Mouse (Mus musculus) midbrain, postnatal 0 days (tissue): ENCODE measurements at regions not wholly inside any gene's neighbourhood (a gene's known extent, or its start where the extent isn't known, plus 50 kb on each side); places are given as distances from the start of the nearest gene placed in this dataset.

Experiments used
- ATAC-seq: fragments of 200-750 bp; cut with Nextera tagmentation; 2 replicates; pipeline ENCODE4 v1.8.0; 2017; ENCODE audit warnings: moderate number of reproducible peaks, mild to moderate bottlenecking, moderate TSS enrichment, moderate library complexity; ENCODE audit not compliant: low FRiP score
- DNase-seq: peaks from one replicate; pipeline ENCODE4 v3.0.0-alpha.2; 2015; ENCODE audit warnings: low spot score
- H3K27ac ChIP-seq: fragments of 300-500 bp; sonication (generic); 2 replicates; pipeline ENCODE4 v1.5.1; 2014; ENCODE audit warnings: low read depth, mild to moderate bottlenecking, low read length, mixed read lengths
- H3K27me3 ChIP-seq: fragments of 300-500 bp; sonication (generic); 2 replicates; pipeline ENCODE4 v1.6.1; 2014; ENCODE audit warnings: low read length, control low read depth, mixed read lengths; ENCODE audit not compliant: insufficient read depth
- H3K36me3 ChIP-seq: fragments of 300-500 bp; sonication (generic); 2 replicates; pipeline ENCODE4 v1.6.1; 2014; ENCODE audit warnings: low read length, control low read depth, mixed read lengths; ENCODE audit not compliant: insufficient read depth
- H3K4me1 ChIP-seq: fragments of 300-500 bp; sonication (generic); 2 replicates; pipeline ENCODE4 v1.6.1; 2014; ENCODE audit warnings: mild to moderate bottlenecking, control low read depth, antibody characterized with exemption, low read length, mixed read lengths; ENCODE audit not compliant: insufficient read depth
- H3K4me2 ChIP-seq: fragments of 300-500 bp; sonication (generic); 2 replicates; pipeline ENCODE4 v1.6.1; 2014; ENCODE audit warnings: low read depth, mild to moderate bottlenecking, low read length, mixed read lengths; ENCODE audit not compliant: poor library complexity, severe bottlenecking
- H3K4me3 ChIP-seq: fragments of 300-500 bp; sonication (generic); 2 replicates; pipeline ENCODE4 v1.5.1; 2014; ENCODE audit warnings: low read depth, mild to moderate bottlenecking, low read length, moderate library complexity
- H3K9ac ChIP-seq: fragments of 300-500 bp; sonication (generic); replicated peaks from 2 replicates; pipeline ENCODE4 v1.6.1; 2014; ENCODE audit warnings: mild to moderate bottlenecking, low read length, moderate library complexity, mixed read lengths; ENCODE audit not compliant: poor library complexity, severe bottlenecking
- H3K9me3 ChIP-seq: fragments of 300-500 bp; sonication (generic); 2 replicates; pipeline ENCODE4 v1.6.1; 2016; ENCODE audit warnings: low read length, control low read depth
- CTCF ChIP-seq: IDR thresholded peaks from 2 replicates; pipeline ENCODE4 v1.5.1; 2016; ENCODE audit warnings: antibody characterized with exemption, mild to moderate bottlenecking
- WGBS: fragments of 180-500 bp; shearing (Covaris S2); extraction: QIAGEN DNeasy Blood & Tissue Kit; methylation state at CpG from one replicate; pipeline ENCODE4 v1.1.7; 2014; 5-methylcytosine and 5-hydroxymethylcytosine counted together

DNA sequence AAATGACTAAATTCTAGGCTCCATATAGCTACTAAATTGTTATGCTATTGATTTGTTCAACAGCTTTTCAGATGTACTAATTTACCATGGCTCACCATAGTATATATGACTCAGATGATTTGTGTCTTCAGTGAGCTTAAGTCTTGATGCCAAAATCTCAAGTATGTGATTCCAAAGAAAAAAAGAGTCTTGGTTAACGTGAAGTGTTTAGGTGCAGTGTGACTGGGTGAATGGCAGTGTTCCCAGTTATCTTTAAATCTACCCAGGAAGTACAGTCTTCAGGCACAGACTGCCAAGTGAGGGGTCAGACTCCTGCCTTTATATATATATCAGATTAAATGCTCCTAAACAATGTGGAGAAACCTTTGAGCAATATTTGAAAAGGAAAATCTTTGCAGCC lies 300.1 kb upstream of the A1bg start:
- ATAC-seq (no peak), DNase-seq (no peak)
- 70% methylated on average over 1 of the region's 1 CpGs for WGBS
- no peak overlapping the region for H3K4me2 ChIP-seq
- H3K4me3 ChIP-seq: no peak overlapping the region
- no peaks in the 10 kb centered on the region for H3K36me3 ChIP-seq
- no peak overlapping the region for H3K27ac ChIP-seq
- TF ChIP-seq CTCF: no peak
- H3K9me3 ChIP-seq: no peaks in the 10 kb centered on the region
- no peaks in the 10 kb centered on the region for H3K27me3 ChIP-seq
- H3K4me1 ChIP-seq: no peaks in the 10 kb centered on the region
- no peak overlapping the region for H3K9ac ChIP-seq

DNA sequence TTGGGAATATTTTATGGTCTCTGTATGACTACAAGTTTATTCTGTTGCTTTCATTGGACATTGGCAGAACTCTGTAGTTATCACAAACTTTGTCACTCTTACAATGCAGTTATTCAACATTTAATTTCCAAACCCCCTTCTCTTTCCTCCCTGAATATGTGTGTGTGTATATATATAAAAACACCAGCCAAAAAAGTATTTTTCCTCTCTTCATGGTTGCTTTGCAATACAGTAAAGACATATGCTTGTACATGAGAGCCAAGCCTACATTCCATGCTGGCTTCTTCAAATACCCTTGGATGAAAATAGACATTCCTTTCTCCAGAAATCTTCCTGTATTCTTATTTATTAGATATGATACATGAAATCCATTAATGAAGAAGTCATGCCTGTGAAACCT lies 287.3 kb upstream of the A1bg start:
- Histone ChIP-seq H3K4me2 (no peak overlapping the region), H3K27me3 (no peaks in the 10 kb centered on the region), H3K27ac (no peak overlapping the region), H3K4me3 (no peak overlapping the region), H3K4me1 (no peaks in the 10 kb centered on the region), H3K36me3 (no peaks in the 10 kb centered on the region), H3K9ac (no peak overlapping the region), H3K9me3 (no peaks in the 10 kb centered on the region)
- DNase-seq (no peak), ATAC-seq (no peak)
- no peak for TF ChIP-seq CTCF

DNA sequence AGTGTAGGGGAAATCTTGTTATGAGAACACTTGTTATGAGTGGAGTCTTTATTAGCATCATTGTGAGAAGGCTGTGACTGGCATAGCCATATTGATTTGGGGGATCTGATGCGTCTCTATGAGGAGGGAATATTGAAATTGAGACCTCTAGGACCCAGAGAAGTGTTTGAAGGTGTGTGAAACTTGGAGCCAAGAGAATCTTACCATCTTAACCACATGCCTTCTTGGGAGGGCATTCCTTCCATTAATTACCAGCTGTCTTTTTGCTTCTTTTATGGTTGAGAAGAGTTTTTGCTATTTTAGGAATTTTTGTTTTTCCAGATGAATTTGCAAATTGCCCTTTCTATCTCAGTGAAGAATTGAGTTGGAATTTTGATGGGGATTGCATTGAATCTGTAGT lies 267.2 kb upstream of the A1bg start:
- Histone ChIP-seq H3K27me3 (no peaks in the 10 kb centered on the region), H3K9ac (no peak overlapping the region), H3K4me1 (no peaks in the 10 kb centered on the region), H3K4me2 (no peak overlapping the region), H3K36me3 (no peaks in the 10 kb centered on the region), H3K4me3 (no peak overlapping the region), H3K27ac (no peak overlapping the region), H3K9me3 (no peaks in the 10 kb centered on the region)
- 85% methylated on average over 1 of the region's 1 CpGs for WGBS
- ATAC-seq (no peak), DNase-seq (no peak)
- no peak for TF ChIP-seq CTCF

DNA sequence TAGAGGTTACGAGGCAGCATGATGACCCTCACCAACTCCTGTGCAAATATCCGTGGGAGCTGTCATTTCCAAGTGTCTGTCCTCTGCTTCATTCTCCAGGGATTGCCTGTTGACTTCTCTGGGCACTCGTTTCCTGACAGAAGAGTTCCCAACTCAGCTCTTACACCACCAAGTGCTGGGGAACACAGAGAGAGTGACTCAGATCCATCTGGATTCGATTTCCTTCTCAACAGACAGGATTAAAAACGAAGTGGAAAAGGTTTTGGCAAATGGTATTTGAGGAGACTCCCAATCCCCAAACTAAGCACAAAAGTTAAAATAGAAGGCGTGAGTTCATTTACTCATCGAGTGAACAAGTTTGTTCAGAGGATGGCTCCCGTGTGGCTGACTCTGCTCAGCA lies 266.7 kb upstream of the A1bg start:
- H3K9ac ChIP-seq: no peak overlapping the region
- no peaks in the 10 kb centered on the region for H3K36me3 ChIP-seq
- H3K4me3 ChIP-seq: no peak overlapping the region

DNA sequence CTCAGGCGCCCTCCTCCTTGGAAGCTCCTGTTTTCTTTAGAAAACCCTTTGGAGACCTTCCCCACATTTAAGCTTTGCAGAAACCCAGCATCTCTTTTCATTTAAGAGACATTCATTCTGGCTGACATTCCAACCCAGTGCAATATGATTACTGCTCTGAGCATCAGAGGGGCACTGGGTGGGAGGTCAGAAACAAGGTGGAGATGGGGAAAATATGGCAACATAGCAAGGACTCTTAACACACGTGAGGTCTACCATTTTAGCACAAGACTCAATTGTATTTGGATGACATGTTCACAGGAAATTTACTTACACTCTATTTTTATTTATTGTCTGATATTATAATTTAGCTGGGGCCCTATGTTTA lies 261.8 kb upstream of the A1bg start:
- 55% methylated on average over 2 of the region's 2 CpGs for WGBS
- ATAC-seq (no peak), DNase-seq (no peak)
- Histone ChIP-seq H3K4me2 (no peak overlapping the region), H3K9me3 (no peaks in the 10 kb centered on the region), H3K4me3 (no peak overlapping the region), H3K36me3 (no peaks in the 10 kb centered on the region), H3K27me3 (no peaks in the 10 kb centered on the region), H3K4me1 (no peaks in the 10 kb centered on the region; the same call in 1 of the 2 replicates), H3K9ac (no peak overlapping the region), H3K27ac (no peak overlapping the region)
- no peak for TF ChIP-seq CTCF

More for the DNA sequence above, 266.7 kb upstream of the A1bg start:
- Histone ChIP-seq H3K27me3 (no peaks in the 10 kb centered on the region), H3K27ac (no peak overlapping the region), H3K9me3 (no peaks in the 10 kb centered on the region), H3K4me1 (no peaks in the 10 kb centered on the region), H3K4me2 (no peak overlapping the region)
- DNase-seq: no peak
- ATAC-seq: no peak
- WGBS: 71% methylated on average over 8 of the region's 8 CpGs
- no peak for TF ChIP-seq CTCF

DNA sequence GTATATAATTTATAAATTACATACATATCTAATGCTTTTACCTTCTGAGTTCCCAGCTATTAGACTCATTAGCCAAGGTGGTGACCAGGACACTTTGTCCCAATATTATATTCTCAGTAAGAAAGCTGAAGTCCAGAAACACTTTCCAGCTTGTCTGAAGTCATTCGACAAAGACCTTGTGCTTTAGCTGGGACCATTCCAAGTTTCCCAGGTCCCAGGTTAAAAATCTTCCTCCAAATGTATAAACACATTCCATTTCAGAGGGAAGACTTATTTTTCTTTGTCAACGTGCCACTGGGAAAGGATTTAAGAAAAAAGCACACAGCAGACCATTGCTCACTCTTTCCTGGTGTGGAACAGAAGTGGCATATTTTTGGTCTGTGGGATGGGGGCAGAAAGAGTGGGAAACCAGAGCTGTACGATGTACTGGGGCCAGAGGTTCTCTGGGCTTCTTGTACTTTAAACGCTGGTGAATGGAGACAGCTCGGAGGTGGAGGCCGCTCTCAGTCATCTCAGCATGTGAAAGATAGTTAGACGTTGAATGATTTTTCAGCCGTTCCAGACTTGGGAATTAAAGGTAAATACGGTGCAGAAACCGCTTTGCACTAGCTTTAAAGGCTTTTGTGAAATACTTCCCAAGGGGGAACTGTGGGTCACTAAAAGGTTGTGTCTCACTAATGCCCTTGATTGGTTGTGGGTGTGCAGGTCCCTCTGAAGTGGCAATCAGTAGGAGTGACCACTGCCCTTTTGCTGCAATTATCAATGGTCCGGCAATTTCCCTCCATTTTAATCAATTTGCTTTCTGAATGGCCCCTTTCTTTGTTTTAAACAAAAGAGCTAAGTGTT lies 261.2 kb upstream of the A1bg start:
- WGBS: 26% methylated on average over 11 of the region's 11 CpGs
- H3K4me3 ChIP-seq: no peak overlapping the region
- no peak for TF ChIP-seq CTCF
- DNase-seq (no peak), ATAC-seq (no peak)
- no peaks in the 10 kb centered on the region for H3K27me3 ChIP-seq
- H3K4me1 ChIP-seq: no peaks in the 10 kb centered on the region; the same call in 1 of the 2 replicates
- no peaks in the 10 kb centered on the region for H3K36me3 ChIP-seq
- no peaks in the 10 kb centered on the region for H3K9me3 ChIP-seq
- no peak overlapping the region for H3K27ac ChIP-seq
- H3K9ac ChIP-seq: no peak overlapping the region
- no peak overlapping the region for H3K4me2 ChIP-seq
